Mouse (Mus musculus): ENCODE results near the gene Phykpl. TPM values are rescaled to one million over a fixed set of nuclear protein-coding genes. Genes with fewer than 3 reads are reported as not detected.
A peak's percentile ranks its signal among the peaks of the same experiment; 100 is the strongest.

Phykpl gene
- total and polyA plus RNA-seq, 2 experiments from 2014 or later: 13.9 to 35.2 TPM

- no peak for TF ChIP-seq CTCF (IDR thresholded peaks at IDR 0.05; ENCODE audit: low read depth)
- no peak for TF ChIP-seq EP300 (IDR thresholded peaks at IDR 0.05; ENCODE audit: low read depth)
- Histone ChIP-seq H3K27me3 (ENCODE audit: control insufficient read depth, insufficient read depth, low read length) (no peaks in the 10 kb centered on the region), H3K27ac (ENCODE audit: low read depth) (peak overlapping the region; percentile 77), H3K4me2 (ENCODE audit: low read depth, low read length) (peak overlapping the region; percentile 48), H3K36me3 (replicated peaks; ENCODE audit: control insufficient read depth, insufficient read depth, low read length) (peaks cover 3% of the 10 kb centered on the region; the same call in 1 of the 2 replicates), H3K9ac (replicated peaks; ENCODE audit: low read depth, low read length) (no peak overlapping the region), H3K4me1 (ENCODE audit: control insufficient read depth, insufficient read depth) (peaks cover 21% of the 10 kb centered on the region), H3K9me3 (replicated peaks; ENCODE audit: control insufficient read depth, low read length) (no peaks in the 10 kb centered on the region), H3K4me3 (ENCODE audit: low read depth, low read length) (no peak overlapping the region)
- 62% methylated on average over 5 of the region's 5 CpGs for WGBS
- no peak for ATAC-seq (ENCODE audit: insufficient read depth, low read depth)
- DNase-seq (ENCODE audit: low spot score): no peak
These were observed 53.9 kb downstream of the Phykpl start for GRCm38 (mm10) chr11:51638497-51638896.

- peaks cover 24% of the 10 kb centered on the region for H3K36me3 ChIP-seq (replicated peaks; ENCODE audit: control insufficient read depth, insufficient read depth, low read length)
- H3K9me3 ChIP-seq (replicated peaks; ENCODE audit: control insufficient read depth, low read length): no peaks in the 10 kb centered on the region
- DNase-seq (ENCODE audit: low spot score): no peak
- no peak overlapping the region for H3K27ac ChIP-seq (ENCODE audit: low read depth)
- no peak for ATAC-seq (ENCODE audit: insufficient read depth, low read depth)
- WGBS: 80% methylated on average over 7 of the region's 7 CpGs
- no peaks in the 10 kb centered on the region for H3K27me3 ChIP-seq (ENCODE audit: control insufficient read depth, insufficient read depth, low read length)
- TF ChIP-seq CTCF (IDR thresholded peaks at IDR 0.05; ENCODE audit: low read depth): no peak
- TF ChIP-seq EP300 (IDR thresholded peaks at IDR 0.05; ENCODE audit: low read depth): no peak
- no peak overlapping the region for H3K4me3 ChIP-seq (ENCODE audit: low read depth, low read length)
- no peak overlapping the region for H3K4me2 ChIP-seq (ENCODE audit: low read depth, low read length)
- H3K4me1 ChIP-seq (ENCODE audit: control insufficient read depth, insufficient read depth): peaks cover 15% of the 10 kb centered on the region
- H3K9ac ChIP-seq (replicated peaks; ENCODE audit: low read depth, low read length): no peak overlapping the region; the same call in 1 of the 2 replicates
These were observed 56.2 kb downstream of the Phykpl start for GRCm38 (mm10) chr11:51640748-51641147.

GRCm38 (mm10) chr11:51643202-51643601 lies 58.6 kb downstream of the Phykpl start:
- H3K4me3 ChIP-seq (ENCODE audit: low read depth, low read length): peak overlapping the region; percentile 3; the same call in 1 of the 2 replicates
- peak overlapping the region; percentile 62; the same call in 1 of the 2 replicates for H3K27ac ChIP-seq (ENCODE audit: low read depth)
- 46% methylated on average over 9 of the region's 9 CpGs for WGBS
- peak overlapping the region; percentile 26; the same call in 1 of the 2 replicates for H3K4me2 ChIP-seq (ENCODE audit: low read depth, low read length)
- H3K9me3 ChIP-seq (replicated peaks; ENCODE audit: control insufficient read depth, low read length): no peaks in the 10 kb centered on the region
- H3K4me1 ChIP-seq (ENCODE audit: control insufficient read depth, insufficient read depth): peaks cover 12% of the 10 kb centered on the region; the same call in 1 of the 2 replicates
- ATAC-seq (ENCODE audit: insufficient read depth, low read depth): no peak
- H3K36me3 ChIP-seq (replicated peaks; ENCODE audit: control insufficient read depth, insufficient read depth, low read length): peaks cover 24% of the 10 kb centered on the region
- DNase-seq (ENCODE audit: low spot score): no peak
- H3K9ac ChIP-seq (replicated peaks; ENCODE audit: low read depth, low read length): no peak overlapping the region
- no peak for TF ChIP-seq EP300 (IDR thresholded peaks at IDR 0.05; ENCODE audit: low read depth)
- no peak for TF ChIP-seq CTCF (IDR thresholded peaks at IDR 0.05; ENCODE audit: low read depth)
- no peaks in the 10 kb centered on the region for H3K27me3 ChIP-seq (ENCODE audit: control insufficient read depth, insufficient read depth, low read length)

GRCm38 (mm10) chr11:51643761-51644160 lies 59.2 kb downstream of the Phykpl start:
- no peak overlapping the region for H3K9ac ChIP-seq (replicated peaks; ENCODE audit: low read depth, low read length)
- 54% methylated on average over 15 of the region's 15 CpGs for WGBS
- peak overlapping the region; percentile 3; the same call in 1 of the 2 replicates for H3K4me3 ChIP-seq (ENCODE audit: low read depth, low read length)
- no peaks in the 10 kb centered on the region for H3K9me3 ChIP-seq (replicated peaks; ENCODE audit: control insufficient read depth, low read length)
- no peaks in the 10 kb centered on the region for H3K27me3 ChIP-seq (ENCODE audit: control insufficient read depth, insufficient read depth, low read length)
- no peak for TF ChIP-seq CTCF (IDR thresholded peaks at IDR 0.05; ENCODE audit: low read depth)
- no peak for TF ChIP-seq EP300 (IDR thresholded peaks at IDR 0.05; ENCODE audit: low read depth)
- peak overlapping the region; percentile 62; the same call in 1 of the 2 replicates for H3K27ac ChIP-seq (ENCODE audit: low read depth)
- no peak for ATAC-seq (ENCODE audit: insufficient read depth, low read depth)
- H3K4me1 ChIP-seq (ENCODE audit: control insufficient read depth, insufficient read depth): peaks cover 15% of the 10 kb centered on the region; the same call in 1 of the 2 replicates
- DNase-seq (ENCODE audit: low spot score): no peak
- peak overlapping the region; percentile 26; the same call in 1 of the 2 replicates for H3K4me2 ChIP-seq (ENCODE audit: low read depth, low read length)
- H3K36me3 ChIP-seq (replicated peaks; ENCODE audit: control insufficient read depth, insufficient read depth, low read length): peaks cover 24% of the 10 kb centered on the region

- peak overlapping the region; percentile 90; the same call in 1 of the 2 replicates for H3K27ac ChIP-seq (ENCODE audit: low read depth)
- ATAC-seq (ENCODE audit: insufficient read depth, low read depth) (no peak), DNase-seq (ENCODE audit: low spot score) (no peak)
- H3K4me1 ChIP-seq (ENCODE audit: control insufficient read depth, insufficient read depth): peaks cover 20% of the 10 kb centered on the region
- no peak overlapping the region for H3K9ac ChIP-seq (replicated peaks; ENCODE audit: low read depth, low read length)
- peak overlapping the region; percentile 3; the same call in 1 of the 2 replicates for H3K4me3 ChIP-seq (ENCODE audit: low read depth, low read length)
- H3K36me3 ChIP-seq (replicated peaks; ENCODE audit: control insufficient read depth, insufficient read depth, low read length): peaks cover 24% of the 10 kb centered on the region
- WGBS: 81% methylated on average over 16 of the region's 16 CpGs
- no peaks in the 10 kb centered on the region for H3K9me3 ChIP-seq (replicated peaks; ENCODE audit: control insufficient read depth, low read length)
- peak overlapping the region; percentile 26; the same call in 1 of the 2 replicates for H3K4me2 ChIP-seq (ENCODE audit: low read depth, low read length)
- H3K27me3 ChIP-seq (ENCODE audit: control insufficient read depth, insufficient read depth, low read length): no peaks in the 10 kb centered on the region
- TF ChIP-seq CTCF (IDR thresholded peaks at IDR 0.05; ENCODE audit: low read depth) (no peak), EP300 (IDR thresholded peaks at IDR 0.05; ENCODE audit: low read depth) (no peak)
These were observed 59.7 kb downstream of the Phykpl start for GRCm38 (mm10) chr11:51644217-51644616.

GRCm38 (mm10) chr11:51645293-51645692 lies 60.7 kb downstream of the Phykpl start:
- Histone ChIP-seq H3K36me3 (replicated peaks; ENCODE audit: control insufficient read depth, insufficient read depth, low read length) (peaks cover 24% of the 10 kb centered on the region), H3K4me1 (ENCODE audit: control insufficient read depth, insufficient read depth) (peaks cover 27% of the 10 kb centered on the region), H3K9ac (replicated peaks; ENCODE audit: low read depth, low read length) (0 out of 2 replicates have a peak overlapping the region, but pooled peaks have one; percentile 8), H3K27me3 (ENCODE audit: control insufficient read depth, insufficient read depth, low read length) (no peaks in the 10 kb centered on the region), H3K4me2 (ENCODE audit: low read depth, low read length) (no peak overlapping the region), H3K9me3 (replicated peaks; ENCODE audit: control insufficient read depth, low read length) (no peaks in the 10 kb centered on the region), H3K4me3 (ENCODE audit: low read depth, low read length) (no peak overlapping the region), H3K27ac (ENCODE audit: low read depth) (peak overlapping the region; percentile 90)
- 53% methylated on average over 13 of the region's 13 CpGs for WGBS
- ATAC-seq (ENCODE audit: insufficient read depth, low read depth) (no peak), DNase-seq (ENCODE audit: low spot score) (no peak)
- TF ChIP-seq EP300 (IDR thresholded peaks at IDR 0.05; ENCODE audit: low read depth): no peak
- no peak for TF ChIP-seq CTCF (IDR thresholded peaks at IDR 0.05; ENCODE audit: low read depth)

Data from heart, postnatal 0 days (tissue).